Mouse (Mus musculus) megakaryocyte, embryonic 14.5 days (primary cell): ENCODE measurements at regions not wholly inside any gene's neighbourhood (a gene's known extent, or its start where the extent isn't known, plus 50 kb on each side); places are given as distances from the start of the nearest gene placed in this dataset.

Experiments used
- FLI1 ChIP-seq: IDR thresholded peaks from 2 replicates; pipeline ENCODE4 v1.6.1; 2012; ENCODE audit warnings: low read length, inconsistent platforms, mixed read lengths
- GATA1 ChIP-seq: IDR thresholded peaks from 3 replicates; pipeline ENCODE4 v1.6.1; 2012; ENCODE audit warnings: mixed read lengths, low read length, inconsistent platforms, borderline replicate concordance

DNA sequence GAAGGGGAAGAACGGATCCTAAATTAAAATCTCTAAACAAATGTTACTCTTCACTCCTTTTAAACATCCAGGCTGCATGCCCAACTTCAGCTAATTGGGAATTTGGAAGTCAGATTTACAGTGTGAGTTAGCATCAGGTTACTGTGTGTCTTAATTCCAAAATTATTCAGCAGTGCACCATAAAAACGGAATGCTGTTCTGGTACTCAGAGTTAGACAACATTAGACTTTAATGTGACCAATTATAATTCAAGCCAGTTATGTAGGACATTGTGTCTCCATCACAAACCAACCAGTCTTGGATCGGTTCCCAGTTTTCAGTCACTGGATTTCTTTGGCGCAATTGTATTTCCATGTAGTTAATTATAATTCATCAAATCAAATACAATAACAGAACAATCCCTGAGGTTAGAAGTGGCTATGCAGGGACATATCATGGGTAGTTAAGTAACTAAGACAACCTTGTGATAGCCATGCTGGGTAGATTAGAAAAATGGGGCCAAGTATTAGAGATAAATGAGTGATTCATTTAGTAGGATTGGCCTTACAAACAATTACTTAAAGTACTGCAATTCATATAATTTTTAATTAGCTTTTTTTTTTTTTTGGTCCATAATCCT is 230.9 kb downstream of the Myh15 start:
- TF ChIP-seq GATA1 (no peak), FLI1 (no peak)
